Mouse (Mus musculus) adrenal gland, postnatal 25 days (tissue): ENCODE results near the gene Shq1. TPM values are rescaled to one million over a fixed set of nuclear protein-coding genes. Genes with fewer than 3 reads are reported as not detected.

Experiments
- DNase-seq: peaks from one replicate; pipeline ENCODE4 v3.0.0; 2021; ENCODE audit warnings: mixed read lengths
- total RNA-seq: library from RNA; stranded (reverse); gene quantifications from 2 replicates; pipeline ENCODE4 v1.2.3, GENCODE M21; 2021

The Shq1 gene
- total RNA-seq, 1 experiment from 2014 or later, result 8.7 TPM

- DNase-seq, result no peak
Measured at GRCm38 (mm10) chr6:100601634-100602033, 69.3 kb downstream of the Shq1 start.

DNA sequence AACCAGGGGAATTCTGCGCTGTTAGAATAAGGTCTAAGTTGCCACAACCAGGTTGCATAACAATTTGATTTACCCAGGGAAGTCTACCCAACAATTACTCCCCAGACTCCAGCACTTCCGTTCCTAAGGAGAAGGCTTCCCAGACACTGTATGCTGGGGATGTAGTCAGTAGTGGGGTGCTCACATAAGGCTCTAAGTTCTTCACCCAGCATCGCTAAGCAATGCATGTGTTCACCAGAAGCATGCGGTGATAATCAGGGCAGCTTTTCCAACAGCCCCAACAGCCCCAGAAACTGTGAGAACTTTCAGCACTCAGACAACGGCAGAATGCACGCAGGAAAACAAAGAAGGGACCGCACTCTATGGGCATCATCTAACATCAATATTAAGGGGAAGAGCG, 77.1 kb downstream of the Shq1 start:
- no peak for DNase-seq

DNA sequence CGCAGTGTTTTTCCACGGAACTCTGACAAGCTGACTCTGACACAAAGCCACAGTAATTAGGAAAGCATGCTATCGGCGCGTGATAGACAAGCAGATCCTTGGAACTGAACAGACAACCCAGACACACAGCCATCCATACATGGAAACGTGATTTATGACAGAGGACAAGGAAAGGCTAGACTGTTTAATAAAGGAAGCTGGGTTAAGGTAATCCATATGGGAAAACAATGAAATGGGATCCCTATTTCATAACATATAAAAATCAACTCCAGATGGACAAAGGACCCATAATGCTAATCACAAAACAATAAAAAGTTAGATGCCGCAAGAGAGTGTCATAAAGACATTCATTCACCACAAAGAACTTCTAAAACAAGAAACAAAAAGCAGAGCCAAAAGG, 78.0 kb downstream of the Shq1 start:
- DNase-seq, result no peak

GRCm38 (mm10) chr6:100590602-100591001, 80.4 kb downstream of the Shq1 start:
- DNase-seq, result no peak

DNA sequence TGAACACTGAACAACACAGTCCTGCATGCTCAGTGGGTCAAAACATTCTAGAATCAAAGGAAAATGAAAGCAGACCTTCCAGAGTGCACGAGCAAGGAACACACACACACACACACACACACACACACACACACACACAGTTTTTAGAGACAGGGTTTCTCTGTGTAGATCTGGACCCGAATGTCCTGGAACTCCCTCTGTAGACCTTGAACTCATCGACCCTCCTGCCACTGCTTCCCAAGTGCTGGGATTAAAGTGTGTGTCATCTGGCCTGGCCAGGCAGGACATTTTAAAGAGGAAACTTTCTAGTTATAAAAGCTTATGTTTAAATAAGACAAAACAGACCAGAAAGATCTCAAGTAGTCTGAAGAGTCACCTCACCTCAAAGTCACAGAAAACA, 82.1 kb downstream of the Shq1 start:
- no peak for DNase-seq

DNA sequence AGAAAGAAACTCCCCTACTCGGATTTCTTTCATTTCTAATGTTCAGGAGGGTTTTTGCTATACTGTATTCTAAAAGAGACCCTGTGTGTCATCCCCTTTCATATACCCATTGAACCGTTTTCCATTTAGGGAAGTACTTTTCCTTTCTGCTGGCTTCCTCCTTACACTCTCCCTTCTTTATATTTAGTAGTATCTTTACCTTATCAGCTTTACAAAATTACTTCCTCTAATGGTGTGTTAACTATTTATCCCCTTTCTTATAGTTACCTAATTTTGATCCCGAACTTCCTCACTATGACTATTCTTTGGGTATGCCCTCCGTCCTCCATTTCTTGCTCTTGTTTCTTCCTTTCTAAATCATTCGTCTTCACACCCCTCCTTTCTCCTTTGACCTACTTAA, 84.2 kb downstream of the Shq1 start:
- no peak for DNase-seq

DNA sequence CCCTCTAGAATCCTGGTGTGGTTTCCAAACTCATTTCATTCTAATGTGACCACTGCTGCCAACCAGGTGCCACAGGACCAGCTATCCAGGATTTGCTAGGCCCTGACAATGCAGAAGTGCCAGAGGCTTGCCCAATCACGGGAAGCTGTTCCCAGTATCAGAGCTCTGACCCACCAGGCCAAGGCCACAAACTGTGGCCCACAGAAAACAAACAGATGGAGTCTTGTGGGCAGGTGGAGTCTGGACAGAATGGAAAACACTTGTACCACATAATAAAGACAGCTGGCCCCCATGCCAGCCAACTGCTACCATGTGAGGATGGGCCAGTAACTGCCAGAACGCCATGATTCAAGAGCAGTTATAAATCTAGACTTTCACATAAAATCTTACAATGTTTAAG, 89.0 kb downstream of the Shq1 start:
- no peak for DNase-seq

GRCm38 (mm10) chr6:100581056-100581455, 89.9 kb downstream of the Shq1 start:
- no peak for DNase-seq

- DNase-seq, result no peak
Measured at GRCm38 (mm10) chr6:100577590-100577989, 93.4 kb downstream of the Shq1 start.

- no peak for DNase-seq
Measured at GRCm38 (mm10) chr6:100576171-100576570, 94.8 kb downstream of the Shq1 start.

GRCm38 (mm10) chr6:100566774-100567173, 104.2 kb downstream of the Shq1 start:
- DNase-seq, result no peak

DNA sequence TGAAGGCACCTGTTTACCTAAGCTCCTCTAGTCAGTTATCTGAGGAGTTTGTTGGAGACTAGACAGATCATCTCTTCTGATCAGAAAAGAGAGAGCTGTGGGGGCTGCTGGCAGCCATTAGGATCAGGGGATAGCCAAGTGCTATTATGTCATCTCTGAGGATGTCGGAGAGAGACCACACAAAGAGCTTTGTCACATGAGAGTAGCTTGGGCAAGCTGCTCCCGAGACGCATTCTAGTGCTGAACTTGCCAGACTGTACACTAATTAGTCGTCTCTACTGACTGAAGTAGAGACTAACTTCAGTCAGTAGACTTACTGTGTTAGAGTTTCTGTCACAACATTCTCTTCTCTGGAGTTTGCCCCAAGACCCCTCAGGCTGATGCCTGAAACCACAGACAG, 106.4 kb downstream of the Shq1 start:
- DNase-seq, result no peak

DNA sequence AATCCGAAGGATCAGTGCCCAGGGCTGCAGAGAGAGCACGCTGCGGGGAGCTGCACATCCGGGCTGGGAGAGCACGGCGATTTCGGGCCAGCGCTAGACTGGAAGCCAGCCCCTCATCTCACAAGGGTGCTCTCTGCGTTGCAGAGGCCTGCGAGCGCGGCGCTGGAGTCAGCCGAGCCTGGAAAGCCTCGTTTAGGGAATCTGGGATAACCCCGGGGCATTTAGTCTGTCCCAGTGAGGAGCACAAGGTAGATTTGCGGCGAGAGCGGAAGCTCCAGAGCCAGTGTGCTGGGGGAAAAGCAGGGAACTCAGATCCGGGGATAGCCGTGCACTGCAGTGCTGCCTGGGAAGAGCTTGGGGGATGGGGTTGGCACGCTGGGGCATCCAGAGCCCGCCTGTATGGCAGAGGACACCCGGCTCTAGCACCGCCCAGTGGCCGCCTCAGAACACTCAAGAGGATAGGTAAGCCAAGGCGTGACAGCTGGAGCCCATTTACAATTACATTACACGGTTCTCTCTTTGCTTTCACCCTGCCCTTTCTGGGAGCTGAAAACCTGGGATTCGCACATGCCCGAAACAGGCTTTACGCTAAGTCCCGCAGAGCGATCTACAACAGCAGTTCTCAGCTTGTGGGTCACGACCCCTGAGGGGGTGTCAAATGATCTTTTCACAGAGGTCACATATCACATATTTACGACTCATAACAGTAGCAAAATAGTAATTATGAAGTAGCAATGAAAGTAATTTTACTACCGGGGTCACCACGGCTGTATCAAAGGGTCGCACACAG, 107.2 kb downstream of the Shq1 start:
- peak; percentile 75 for DNase-seq

DNA sequence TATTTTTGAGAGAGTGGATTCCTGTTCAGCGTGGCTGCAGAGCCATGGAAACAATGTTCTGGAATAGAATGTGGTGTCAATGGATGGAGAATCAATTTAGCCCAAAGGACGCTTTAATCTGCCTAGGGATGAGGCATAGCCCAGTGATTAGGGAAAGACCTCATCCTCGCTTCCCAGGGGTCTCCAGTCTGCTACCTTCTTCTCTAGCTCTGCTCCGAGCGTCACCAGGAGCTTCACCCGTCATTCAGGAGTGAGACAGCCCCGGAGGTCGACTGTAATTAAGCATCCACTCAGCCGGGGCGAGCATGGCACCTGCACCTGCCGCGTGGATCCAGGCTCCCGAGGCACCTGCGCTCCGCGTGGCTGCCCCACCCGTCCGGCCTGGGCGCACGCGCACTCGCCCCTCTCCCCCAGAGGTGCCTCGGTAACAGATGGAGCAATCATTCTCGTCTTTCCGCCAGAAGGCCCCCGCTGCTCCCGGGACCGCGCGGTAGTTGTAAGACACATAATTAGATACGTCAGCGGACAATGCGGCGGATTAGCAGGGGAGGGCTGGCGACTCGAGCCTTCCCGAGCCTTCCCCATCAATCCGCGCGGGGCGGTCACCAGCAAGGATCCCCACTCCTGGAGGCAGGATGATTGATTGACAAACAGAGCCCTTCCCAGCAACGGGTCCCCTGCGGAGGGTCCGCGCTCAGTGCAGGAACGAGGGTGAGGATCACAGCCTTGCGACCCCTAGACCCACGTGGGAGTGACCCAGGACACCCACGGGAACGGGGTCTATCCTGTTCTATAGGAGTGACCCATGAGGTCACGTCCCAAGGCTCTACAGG, 108.0 kb downstream of the Shq1 start:
- DNase-seq, result peak; percentile 26

DNA sequence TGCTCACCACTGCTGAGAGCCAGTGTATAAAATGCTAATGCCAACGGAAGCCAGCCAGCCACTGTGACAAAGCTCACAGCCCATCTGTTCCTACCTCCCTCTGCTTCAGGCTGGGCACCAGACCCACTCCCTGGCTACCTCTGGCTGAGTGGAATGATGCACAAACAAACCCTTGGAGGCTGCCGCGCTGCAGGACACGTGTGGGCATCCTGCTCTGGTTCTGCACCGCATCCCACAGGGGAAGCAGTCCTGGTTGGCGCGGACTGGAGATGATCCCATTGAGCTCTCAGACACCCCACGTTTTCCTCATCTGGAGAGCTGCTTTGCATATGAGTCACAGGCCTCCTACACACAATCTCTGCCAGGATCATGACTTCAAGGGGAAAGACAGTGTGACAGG, 112.9 kb downstream of the Shq1 start:
- no peak for DNase-seq

- no peak for DNase-seq
Measured at GRCm38 (mm10) chr6:100542154-100542997, 128.6 kb downstream of the Shq1 start.

DNA sequence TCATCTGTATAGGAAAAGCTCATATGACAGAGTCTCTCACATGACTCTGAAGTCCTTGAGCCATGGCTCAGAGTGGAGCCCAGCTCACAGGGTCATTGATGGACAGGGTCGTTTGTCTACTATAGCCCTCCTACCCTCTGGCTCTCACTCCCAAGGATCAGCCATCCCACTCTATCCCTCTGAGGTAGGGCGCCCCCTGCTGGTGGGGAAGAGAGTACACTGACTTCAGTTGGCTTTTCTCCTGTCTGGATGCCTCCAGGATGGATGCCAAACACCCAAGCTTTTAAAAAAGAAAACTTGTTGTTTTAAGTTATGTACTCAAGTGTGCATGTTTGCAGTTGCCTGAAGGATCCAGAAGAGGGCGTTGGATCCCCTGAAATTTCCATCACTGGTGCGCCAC, 131.3 kb downstream of the Shq1 start:
- DNase-seq, result peak; percentile 51

DNA sequence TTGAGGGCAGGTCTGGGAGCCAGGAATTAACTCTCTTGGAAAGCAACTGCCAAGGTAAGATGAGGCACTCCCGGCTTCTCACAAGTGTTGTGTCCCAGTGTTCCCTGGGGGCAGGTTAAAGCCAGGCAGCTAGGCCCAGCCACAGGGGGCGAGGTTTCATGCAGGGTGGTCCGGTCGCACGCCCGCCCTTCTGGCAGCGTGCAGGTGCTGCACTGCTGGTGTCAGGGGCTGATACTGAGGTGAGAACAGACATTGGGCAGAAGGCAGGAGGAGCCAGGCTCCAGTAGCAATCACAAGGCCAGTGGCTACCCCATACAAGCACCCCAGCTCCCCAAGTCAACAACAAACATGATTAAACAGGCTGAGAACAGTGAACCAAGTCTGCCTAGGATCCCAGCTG, 132.4 kb downstream of the Shq1 start:
- DNase-seq, result no peak

GRCm38 (mm10) chr6:100537987-100538386, 133.0 kb downstream of the Shq1 start:
- DNase-seq, result no peak

DNA sequence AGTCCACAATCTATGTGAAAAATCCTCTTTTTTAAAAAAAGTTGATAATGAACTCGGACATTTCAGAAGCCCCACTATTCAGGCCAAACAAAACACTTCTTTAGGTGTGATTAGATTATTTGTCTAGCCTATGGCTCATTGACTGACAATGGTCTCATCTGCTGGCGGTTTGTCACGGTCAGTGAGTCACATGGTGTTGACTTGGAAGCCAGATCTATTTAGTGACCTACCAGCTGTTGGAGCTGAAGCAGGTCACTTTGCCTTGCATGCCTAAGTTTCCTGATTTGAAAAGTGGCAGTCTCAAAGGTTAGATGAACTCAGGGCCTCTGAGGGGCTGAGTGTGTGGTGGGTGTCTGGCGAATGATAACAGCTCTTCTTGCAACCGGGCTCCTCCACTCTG, 133.9 kb downstream of the Shq1 start:
- DNase-seq, result no peak

GRCm38 (mm10) chr6:100533364-100533763, 137.6 kb downstream of the Shq1 start:
- DNase-seq, result no peak

DNA sequence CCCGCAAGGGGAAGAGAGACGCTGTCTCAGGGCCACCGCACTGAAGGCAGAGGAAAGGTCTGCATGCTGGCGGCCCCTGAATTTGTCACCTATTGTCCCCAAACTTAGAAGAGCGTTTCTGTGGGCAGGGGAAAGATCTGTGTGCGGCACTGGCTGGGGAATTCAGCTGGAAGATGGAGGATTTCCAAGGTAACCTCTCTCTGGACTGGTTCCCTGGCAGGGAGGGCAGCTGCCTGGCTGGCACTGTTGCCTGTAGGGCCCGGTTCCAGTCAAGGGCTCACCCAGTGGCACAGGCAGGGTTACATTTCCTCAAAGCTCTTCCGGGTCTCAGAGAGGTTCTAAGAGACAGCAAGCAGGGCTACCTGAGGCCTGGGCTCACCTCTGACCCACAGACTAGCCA, 138.6 kb downstream of the Shq1 start:
- DNase-seq, result peak; percentile 24

DNA sequence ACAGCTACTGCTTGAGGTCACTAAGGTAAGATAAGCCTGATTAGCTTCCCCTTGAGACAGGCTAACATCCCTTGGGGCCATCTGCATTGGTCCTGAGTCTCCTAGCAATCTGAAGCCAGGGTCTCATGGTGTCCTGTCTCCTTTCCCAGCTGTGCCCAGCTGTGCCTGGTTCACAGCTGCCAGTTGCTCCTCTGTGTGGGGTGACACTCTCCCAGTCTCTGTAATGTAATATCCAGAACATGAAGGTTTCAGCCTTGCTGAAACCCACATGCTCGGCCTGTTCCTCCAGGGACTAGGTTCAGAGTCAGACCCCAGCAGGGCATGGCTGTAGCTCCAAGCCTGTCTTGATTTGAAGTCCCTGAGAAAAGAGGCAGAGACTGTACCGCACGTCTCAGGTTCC, 141.3 kb downstream of the Shq1 start:
- DNase-seq, result no peak
